ENCODE assay signal across 8 mouse cellular contexts in genomic region chr6:73153675-73154074, GRCm38 (mm10).
DNase-seq lines count a peak whose midpoint lies in the region; ATAC-seq and TF ChIP-seq lines count a peak whose summit lies in the region.

No protein-coding gene starts in this region.

- H3K36me3 ChIP-seq in intestine, embryonic 15.5 days = no peaks in the 10 kb centered on the region
- H3K36me3 ChIP-seq in midbrain, embryonic 13.5 days = no peaks in the 10 kb centered on the region

- H3K9ac ChIP-seq in intestine, embryonic 15.5 days = no peak overlapping the region
- H3K9ac ChIP-seq in midbrain, embryonic 13.5 days (replicated peaks) = no peak overlapping the region

- peak; percentile 77; the same call in 1 of the 2 replicates for ATAC-seq in intestine, embryonic 15.5 days
- ATAC-seq in midbrain, embryonic 13.5 days = peak; percentile 80
- no peak for ATAC-seq in inflammation-experienced regulatory T-cells, adult 6 months

- no peaks in the 10 kb centered on the region for H3K27me3 ChIP-seq in intestine, embryonic 15.5 days (replicated peaks)
- no peaks in the 10 kb centered on the region for H3K27me3 ChIP-seq in midbrain, embryonic 13.5 days

- TF ChIP-seq CTCF in gastrocnemius, adult 2 months (IDR thresholded peaks at IDR 0.05) = peak; percentile 99; the same call in 1 of the 2 replicates

- DNase-seq in WW6 (ENCODE audit: low read depth, low spot score) = peak; percentile 61
- DNase-seq in cerebellum, postnatal 25 days = peak; percentile 80 to 90
- peak; percentile 83 for DNase-seq in gastrocnemius, adult 2 months
- peak; percentile 88 for DNase-seq in left cerebral cortex, postnatal 10 days (ENCODE audit: extremely low spot score in 1 of 2, low spot score in 2 of 2)
- peak; percentile 48 for DNase-seq in spleen, adult 12 weeks (ENCODE audit: low spot score)

- no peak overlapping the region for H3K4me2 ChIP-seq in intestine, embryonic 15.5 days (replicated peaks)
- no peak overlapping the region for H3K4me2 ChIP-seq in midbrain, embryonic 13.5 days (replicated peaks)

- intact Hi-C loops in gastrocnemius, adult 2 months (cut with DNase I) = loop anchor here (1.0 to 5.0 kb wide), 2 partner anchors 74 to 213 kb away; no protein-coding TSS in a partner anchor
- intact Hi-C loops in left cerebral cortex, postnatal 10 days (cut with DNase I) = loop anchor here (5.0 kb wide), 1 partner anchor 211 kb away; no protein-coding TSS in a partner anchor

- no peaks in the 10 kb centered on the region for H3K4me1 ChIP-seq in intestine, embryonic 15.5 days (replicated peaks)
- H3K4me1 ChIP-seq in midbrain, embryonic 13.5 days (replicated peaks) = no peaks in the 10 kb centered on the region

- H3K4me3 ChIP-seq in gastrocnemius, adult 2 months = no peak overlapping the region
- H3K4me3 ChIP-seq in intestine, embryonic 15.5 days (replicated peaks) = no peak overlapping the region
- no peak overlapping the region for H3K4me3 ChIP-seq in midbrain, embryonic 13.5 days (replicated peaks)

- no peak overlapping the region for H3K27ac ChIP-seq in gastrocnemius, adult 2 months
- H3K27ac ChIP-seq in intestine, embryonic 15.5 days = no peak overlapping the region
- no peak overlapping the region for H3K27ac ChIP-seq in midbrain, embryonic 13.5 days

- 0% methylated on average over 1 of the region's 1 CpGs for WGBS in intestine, embryonic 15.5 days
- whole genome bisulfite sequencing in midbrain, embryonic 13.5 days = 0% methylated on average over 1 of the region's 1 CpGs

- no peaks in the 10 kb centered on the region for H3K9me3 ChIP-seq in intestine, embryonic 15.5 days
- H3K9me3 ChIP-seq in midbrain, embryonic 13.5 days = no peaks in the 10 kb centered on the region
